Mouse (Mus musculus) gastrocnemius, postnatal 25 days (tissue): ENCODE data around the gene Plaur. TPM values are rescaled to one million over a fixed set of nuclear protein-coding genes. Genes with fewer than 3 reads are reported as not detected.
"Not testable (repeated sequence)": the region's sequence is repeated elsewhere in the genome, so short reads cannot be mapped to it uniquely, and the experiment has no call there.

Experiments used
- DNase-seq: peaks from one replicate; pipeline ENCODE4 v3.0.0; 2022
- total RNA-seq, 2 experiments: library from RNA; stranded (reverse); gene quantifications; 1 replicate in 1 of 2; 2 replicates in 1 of 2; pipeline ENCODE4 v1.2.3; 2021

Gene Plaur
- total RNA-seq, 2 experiments from 2014 or later = 0.75 TPM; not detected in 1

- DNase-seq = no peak
These were observed 45.4 kb downstream of the Plaur start for GRCm38 (mm10) chr7:24507726-24508114.

GRCm38 (mm10) chr7:24512355-24512754, 50.1 kb downstream of the Plaur start, which contains the start of gene AC161166.1:
TSS of gene AC161166.1 (minus strand) at chr7:24512455.
- DNase-seq = no peak

- not testable (repeated sequence) for DNase-seq
These were observed 54.0 kb downstream of the Plaur start for GRCm38 (mm10) chr7:24516319-24516718.

GRCm38 (mm10) chr7:24517077-24517476, 54.8 kb downstream of the Plaur start:
- no peak for DNase-seq

- no peak for DNase-seq
These were observed 55.4 kb downstream of the Plaur start for GRCm38 (mm10) chr7:24517654-24518053.

- no peak for DNase-seq
These were observed 56.8 kb downstream of the Plaur start for GRCm38 (mm10) chr7:24519130-24519529.

GRCm38 (mm10) chr7:24520054-24520453, 57.8 kb downstream of the Plaur start:
- not testable (repeated sequence) for DNase-seq

GRCm38 (mm10) chr7:24522805-24523204, 60.5 kb downstream of the Plaur start:
- no peak for DNase-seq

- DNase-seq = no peak
These were observed 61.4 kb downstream of the Plaur start for GRCm38 (mm10) chr7:24523723-24524122.

GRCm38 (mm10) chr7:24524978-24525377, 62.7 kb downstream of the Plaur start:
- DNase-seq = no peak

Other genes with a start within 250 kb of the Plaur start
- gene Zfp109, start 224.9 kb upstream of the Plaur start, total RNA-seq = 1 to 10 TPM; 2.2 TPM
- gene Zfp108, start 207.7 kb upstream of the Plaur start, total RNA-seq = 1 to 10 TPM; 1.4 to 1.9 TPM
- 1 to 10 TPM; 3.6 to 4.4 TPM for gene Zfp93, start 192.1 kb upstream of the Plaur start, total RNA-seq
- gene Zfp61, start 161.3 kb upstream of the Plaur start, total RNA-seq = 1 to 10 TPM; 2.9 to 3.2 TPM
- 1 to 10 TPM; 1.3 to 1.8 TPM for gene Zfp94, start 145.8 kb upstream of the Plaur start, total RNA-seq
- gene Tescl, start 128.5 kb upstream of the Plaur start, total RNA-seq = not detected
- not detected for gene Lypd5, start 113.3 kb upstream of the Plaur start, total RNA-seq
- under 1 TPM; 0.13 to 0.70 TPM for gene Kcnn4, start 92.2 kb upstream of the Plaur start, total RNA-seq
- 10 to 100 TPM in 1 of 2 experiments, 1 to 10 TPM in 1; 8.2 to 11.0 TPM for gene Smg9, start 62.9 kb upstream of the Plaur start, total RNA-seq
- gene Irgc1, start 10.2 kb upstream of the Plaur start, total RNA-seq = not detected
- gene Cadm4, start 19.5 kb downstream of the Plaur start, total RNA-seq = 1 to 10 TPM; 4.4 to 4.5 TPM
- gene Zfp428, start 44.5 kb downstream of the Plaur start, total RNA-seq = 1 to 10 TPM; 4.0 TPM
- gene AC161166.1, start 50.0 kb downstream of the Plaur start, total RNA-seq = not detected
- 10 to 100 TPM; 12.3 to 13.0 TPM for gene Irgq, start 68.2 kb downstream of the Plaur start, total RNA-seq
- gene Pinlyp, start 83.6 kb downstream of the Plaur start, total RNA-seq = not detected
- gene Xrcc1, start 83.8 kb downstream of the Plaur start, total RNA-seq = 10 to 100 TPM; 15.8 to 17.5 TPM
- 10 to 100 TPM; 21.6 to 25.9 TPM for gene Ethe1, start 125.1 kb downstream of the Plaur start, total RNA-seq
- gene Zfp575, start 125.2 kb downstream of the Plaur start, total RNA-seq = under 1 TPM in 1 of 2 experiments, not detected in 1; 0.13 TPM
- gene Phldb3, start 148.3 kb downstream of the Plaur start, total RNA-seq = under 1 TPM; 0.59 to 0.70 TPM
- gene Lypd3, start 174.1 kb downstream of the Plaur start, total RNA-seq = not detected
- gene Tex101, start 214.2 kb downstream of the Plaur start, total RNA-seq = not detected
- gene BC049730, start 246.8 kb downstream of the Plaur start, total RNA-seq = not detected